Mouse (Mus musculus) midbrain, postnatal 0 days (tissue): ENCODE measurements around the gene Bsn. TPM values are rescaled to one million over a fixed set of nuclear protein-coding genes. Genes with fewer than 3 reads are reported as not detected.

ENCODE experiments used
- ATAC-seq: fragments of 200-750 bp; cut with Nextera tagmentation; 2 replicates; pipeline ENCODE4 v1.8.0; 2017; ENCODE audit warnings: moderate number of reproducible peaks, mild to moderate bottlenecking, moderate TSS enrichment, moderate library complexity; ENCODE audit not compliant: low FRiP score
- DNase-seq: peaks from one replicate; pipeline ENCODE4 v3.0.0-alpha.2; 2015; ENCODE audit warnings: low spot score
- H3K27ac ChIP-seq: fragments of 300-500 bp; sonication (generic); 2 replicates; pipeline ENCODE4 v1.5.1; 2014; ENCODE audit warnings: low read depth, mild to moderate bottlenecking, low read length, mixed read lengths
- H3K27me3 ChIP-seq: fragments of 300-500 bp; sonication (generic); 2 replicates; pipeline ENCODE4 v1.6.1; 2014; ENCODE audit warnings: low read length, control low read depth, mixed read lengths; ENCODE audit not compliant: insufficient read depth
- H3K36me3 ChIP-seq: fragments of 300-500 bp; sonication (generic); 2 replicates; pipeline ENCODE4 v1.6.1; 2014; ENCODE audit warnings: low read length, control low read depth, mixed read lengths; ENCODE audit not compliant: insufficient read depth
- H3K4me1 ChIP-seq: fragments of 300-500 bp; sonication (generic); 2 replicates; pipeline ENCODE4 v1.6.1; 2014; ENCODE audit warnings: mild to moderate bottlenecking, control low read depth, antibody characterized with exemption, low read length, mixed read lengths; ENCODE audit not compliant: insufficient read depth
- H3K4me2 ChIP-seq: fragments of 300-500 bp; sonication (generic); 2 replicates; pipeline ENCODE4 v1.6.1; 2014; ENCODE audit warnings: low read depth, mild to moderate bottlenecking, low read length, mixed read lengths; ENCODE audit not compliant: poor library complexity, severe bottlenecking
- H3K4me3 ChIP-seq: fragments of 300-500 bp; sonication (generic); 2 replicates; pipeline ENCODE4 v1.5.1; 2014; ENCODE audit warnings: low read depth, mild to moderate bottlenecking, low read length, moderate library complexity
- H3K9ac ChIP-seq: fragments of 300-500 bp; sonication (generic); replicated peaks from 2 replicates; pipeline ENCODE4 v1.6.1; 2014; ENCODE audit warnings: mild to moderate bottlenecking, low read length, moderate library complexity, mixed read lengths; ENCODE audit not compliant: poor library complexity, severe bottlenecking
- H3K9me3 ChIP-seq: fragments of 300-500 bp; sonication (generic); 2 replicates; pipeline ENCODE4 v1.6.1; 2016; ENCODE audit warnings: low read length, control low read depth
- CTCF ChIP-seq: IDR thresholded peaks from 2 replicates; pipeline ENCODE4 v1.5.1; 2016; ENCODE audit warnings: antibody characterized with exemption, mild to moderate bottlenecking
- WGBS: fragments of 180-500 bp; shearing (Covaris S2); extraction: QIAGEN DNeasy Blood & Tissue Kit; methylation state at CpG from one replicate; pipeline ENCODE4 v1.1.7; 2014; 5-methylcytosine and 5-hydroxymethylcytosine counted together
- polyA plus RNA-seq: library from polyadenylated mRNA; unstranded; fragments of >200 nt; fragmentation: Nextera tagmentation; extraction: Ambion mirVana; gene quantifications from 2 replicates; pipeline ENCODE4 v1.2.1, GENCODE M21; 2015
- total RNA-seq: library from RNA; depleted of rRNA; stranded (reverse); fragments of >200 nt; gene quantifications from 2 replicates; pipeline ENCODE4 v1.2.3, GENCODE M21; 2014

The Bsn gene
- total and polyA plus RNA-seq, 2 experiments from 2014 or later, result 7.7 to 60.6 TPM

- WGBS, result 69% methylated on average over 11 of the region's 11 CpGs
- no peak for TF ChIP-seq CTCF
- peaks cover 22% of the 10 kb centered on the region for H3K36me3 ChIP-seq
- H3K9ac ChIP-seq, result no peak overlapping the region
- H3K4me2 ChIP-seq, result no peak overlapping the region
- no peaks in the 10 kb centered on the region for H3K27me3 ChIP-seq
- H3K27ac ChIP-seq, result no peak overlapping the region
- no peak for DNase-seq
- no peak overlapping the region for H3K4me3 ChIP-seq
- H3K4me1 ChIP-seq, result no peaks in the 10 kb centered on the region
- no peak for ATAC-seq
- no peaks in the 10 kb centered on the region for H3K9me3 ChIP-seq
These were observed 27.9 kb upstream of the Bsn start for GRCm38 (mm10) chr9:108217936-108218543.

GRCm38 (mm10) chr9:108217406-108217805 lies 27.2 kb upstream of the Bsn start:
- Histone ChIP-seq H3K4me2 (no peak overlapping the region), H3K9ac (no peak overlapping the region), H3K36me3 (peaks cover 22% of the 10 kb centered on the region), H3K27ac (no peak overlapping the region), H3K4me1 (peaks cover under 1% of the 10 kb centered on the region; the same call in 1 of the 2 replicates), H3K9me3 (no peaks in the 10 kb centered on the region), H3K27me3 (no peaks in the 10 kb centered on the region), H3K4me3 (no peak overlapping the region)
- no peak for TF ChIP-seq CTCF
- no peak for DNase-seq
- 96% methylated on average over 3 of the region's 3 CpGs for WGBS
- ATAC-seq, result no peak

GRCm38 (mm10) chr9:108213105-108213504 lies 22.9 kb upstream of the Bsn start:
- Histone ChIP-seq H3K4me2 (no peak overlapping the region), H3K36me3 (peaks cover 33% of the 10 kb centered on the region), H3K9ac (no peak overlapping the region), H3K4me1 (peaks cover 4% of the 10 kb centered on the region; the same call in 1 of the 2 replicates), H3K27ac (peak overlapping the region; percentile 13; the same call in 1 of the 2 replicates), H3K4me3 (no peak overlapping the region), H3K9me3 (no peaks in the 10 kb centered on the region), H3K27me3 (no peaks in the 10 kb centered on the region)
- ATAC-seq, result peak; percentile 58; the same call in 1 of the 2 replicates
- DNase-seq, result peak; percentile 38
- WGBS, result 7% methylated on average over 7 of the region's 7 CpGs
- no peak for TF ChIP-seq CTCF

GRCm38 (mm10) chr9:108212426-108212825 lies 22.2 kb upstream of the Bsn start:
- H3K27ac ChIP-seq, result no peak overlapping the region
- ATAC-seq, result no peak

GRCm38 (mm10) chr9:108205571-108205901 lies 15.4 kb upstream of the Bsn start:
- no peaks in the 10 kb centered on the region for H3K27me3 ChIP-seq
- no peak overlapping the region for H3K9ac ChIP-seq
- WGBS, result 52% methylated on average over 3 of the region's 3 CpGs
- TF ChIP-seq CTCF, result no peak
- H3K9me3 ChIP-seq, result no peaks in the 10 kb centered on the region
- H3K4me2 ChIP-seq, result no peak overlapping the region
- peaks cover 30% of the 10 kb centered on the region for H3K36me3 ChIP-seq
- ATAC-seq (no peak), DNase-seq (no peak)
- H3K4me1 ChIP-seq, result 0 out of 2 replicates have a peak, but pooled peaks cover 7% of the 10 kb centered on the region
- H3K27ac ChIP-seq, result peak overlapping the region; percentile 58
- H3K4me3 ChIP-seq, result no peak overlapping the region

More at GRCm38 (mm10) chr9:108212426-108212825, 22.2 kb upstream of the Bsn start:
- H3K9ac ChIP-seq, result no peak overlapping the region
- no peaks in the 10 kb centered on the region for H3K27me3 ChIP-seq
- H3K4me2 ChIP-seq, result no peak overlapping the region
- WGBS, result 71% methylated on average over 2 of the region's 2 CpGs
- no peak for DNase-seq
- H3K4me3 ChIP-seq, result no peak overlapping the region
- no peaks in the 10 kb centered on the region for H3K9me3 ChIP-seq
- no peak for TF ChIP-seq CTCF
- H3K4me1 ChIP-seq, result peaks cover 4% of the 10 kb centered on the region; the same call in 1 of the 2 replicates
- peaks cover 31% of the 10 kb centered on the region for H3K36me3 ChIP-seq

GRCm38 (mm10) chr9:108204884-108205570 lies 14.8 kb upstream of the Bsn start:
- 19% methylated on average over 8 of the region's 8 CpGs for WGBS
- Histone ChIP-seq H3K4me2 (no peak overlapping the region), H3K4me1 (0 out of 2 replicates have a peak, but pooled peaks cover 7% of the 10 kb centered on the region), H3K4me3 (no peak overlapping the region), H3K27me3 (no peaks in the 10 kb centered on the region), H3K9ac (no peak overlapping the region), H3K27ac (peak overlapping the region; percentile 58), H3K9me3 (no peaks in the 10 kb centered on the region), H3K36me3 (peaks cover 30% of the 10 kb centered on the region)
- no peak for TF ChIP-seq CTCF
- peak; percentile 65 for ATAC-seq
- peak; percentile 80 for DNase-seq
